Mouse (Mus musculus) megakaryocyte, embryonic 14.5 days (primary cell): ENCODE data around the gene Pkn1. TPM values are rescaled to one million over a fixed set of nuclear protein-coding genes. Genes with fewer than 3 reads are reported as not detected.
A peak's percentile ranks its signal among the peaks of the same experiment; 100 is the strongest.

Source experiments
- H3K27me3 ChIP-seq: replicated peaks from 2 replicates; pipeline ENCODE3; 2012; ENCODE audit warnings: inconsistent platforms
- H3K36me3 ChIP-seq: replicated peaks from 2 replicates; pipeline ENCODE3; 2012; ENCODE audit warnings: low read length, inconsistent platforms, mixed read lengths
- H3K4me1 ChIP-seq: 2 replicates; pipeline ENCODE4 v1.6.1; 2012; ENCODE audit warnings: inconsistent platforms
- H3K4me3 ChIP-seq: replicated peaks from 2 replicates; pipeline ENCODE3; 2012; ENCODE audit warnings: moderate library complexity, mild to moderate bottlenecking, inconsistent platforms
- H3K9me3 ChIP-seq: 2 replicates; pipeline ENCODE4 v1.6.1; 2012; ENCODE audit warnings: inconsistent platforms
- FLI1 ChIP-seq: IDR thresholded peaks from 2 replicates; pipeline ENCODE4 v1.6.1; 2012; ENCODE audit warnings: low read length, inconsistent platforms, mixed read lengths
- GATA1 ChIP-seq: IDR thresholded peaks from 3 replicates; pipeline ENCODE4 v1.6.1; 2012; ENCODE audit warnings: mixed read lengths, low read length, inconsistent platforms, borderline replicate concordance
- polyA plus RNA-seq: library from polyadenylated mRNA; stranded (reverse); fragments of >175 nt; gene quantifications from 2 replicates; pipeline ENCODE4 v1.2.3, GENCODE M21; 2012; ENCODE audit warnings: low replicate concordance; ENCODE audit not compliant: insufficient read depth

Pkn1 gene
- 73.0 and 95.0 TPM in 2 replicates for polyA plus RNA-seq

GRCm38 (mm10) chr8:83698661-83699453 lies at the start of gene Pkn1:
Pkn1 (minus strand) TSS chr8:83699179.
- Histone ChIP-seq H3K4me3 (peak within 1 kb of the TSS; percentile 97), H3K36me3 (peaks cover 5% of the 10 kb centered on the region), H3K9me3 (peaks cover 3% of the 10 kb centered on the region; the same call in 1 of the 2 replicates), H3K27me3 (no peaks in the 10 kb centered on the region), H3K4me1 (peaks cover 65% of the 10 kb centered on the region)
- TF ChIP-seq FLI1 (no peak), GATA1 (no peak)

- peak overlapping the region; percentile 92 for H3K4me3 ChIP-seq
- H3K36me3 ChIP-seq, result no peaks in the 10 kb centered on the region
- H3K27me3 ChIP-seq, result peaks cover 7% of the 10 kb centered on the region
- TF ChIP-seq GATA1 (no peak), FLI1 (no peak)
- H3K4me1 ChIP-seq, result peaks cover 22% of the 10 kb centered on the region
- no peaks in the 10 kb centered on the region for H3K9me3 ChIP-seq
Measured at GRCm38 (mm10) chr8:83748708-83749107, 49.7 kb upstream of the Pkn1 start.

- no peaks in the 10 kb centered on the region for H3K36me3 ChIP-seq
- TF ChIP-seq GATA1, result no peak
- no peak for TF ChIP-seq FLI1
- H3K9me3 ChIP-seq, result no peaks in the 10 kb centered on the region
- peaks cover 24% of the 10 kb centered on the region for H3K4me1 ChIP-seq
- peaks cover 5% of the 10 kb centered on the region for H3K27me3 ChIP-seq
- H3K4me3 ChIP-seq, result peak overlapping the region; percentile 92
Measured at GRCm38 (mm10) chr8:83747661-83748346, 48.8 kb upstream of the Pkn1 start.

GRCm38 (mm10) chr8:83744070-83744469 lies 45.1 kb upstream of the Pkn1 start:
- Histone ChIP-seq H3K27me3 (no peaks in the 10 kb centered on the region), H3K4me3 (no peak overlapping the region), H3K4me1 (peaks cover 58% of the 10 kb centered on the region), H3K9me3 (no peaks in the 10 kb centered on the region), H3K36me3 (no peaks in the 10 kb centered on the region)
- no peak for TF ChIP-seq FLI1
- TF ChIP-seq GATA1, result no peak

GRCm38 (mm10) chr8:83742968-83743367 lies 44.0 kb upstream of the Pkn1 start:
- Histone ChIP-seq H3K4me1 (peaks cover 58% of the 10 kb centered on the region), H3K36me3 (no peaks in the 10 kb centered on the region), H3K4me3 (no peak overlapping the region), H3K27me3 (no peaks in the 10 kb centered on the region), H3K9me3 (no peaks in the 10 kb centered on the region)
- no peak for TF ChIP-seq GATA1
- TF ChIP-seq FLI1, result no peak

GRCm38 (mm10) chr8:83741849-83742655 lies 43.1 kb upstream of the Pkn1 start:
- peak overlapping the region; percentile 94 for H3K4me3 ChIP-seq
- H3K36me3 ChIP-seq, result peaks cover 5% of the 10 kb centered on the region
- peaks cover 60% of the 10 kb centered on the region for H3K4me1 ChIP-seq
- H3K9me3 ChIP-seq, result peaks cover 3% of the 10 kb centered on the region; the same call in 1 of the 2 replicates
- no peaks in the 10 kb centered on the region for H3K27me3 ChIP-seq
- TF ChIP-seq FLI1, result no peak
- no peak for TF ChIP-seq GATA1

GRCm38 (mm10) chr8:83740976-83741741 lies 42.2 kb upstream of the Pkn1 start, which contains the start of gene Adgre5:
Adgre5 (minus strand) TSS chr8:83741326.
- peak within 1 kb of the TSS; percentile 94 for H3K4me3 ChIP-seq
- TF ChIP-seq FLI1 (no peak), GATA1 (no peak)
- H3K36me3 ChIP-seq, result peaks cover 14% of the 10 kb centered on the region
- H3K9me3 ChIP-seq, result peaks cover 8% of the 10 kb centered on the region; the same call in 1 of the 2 replicates
- peaks cover 69% of the 10 kb centered on the region for H3K4me1 ChIP-seq
- H3K27me3 ChIP-seq, result no peaks in the 10 kb centered on the region

GRCm38 (mm10) chr8:83740586-83740975 lies 41.6 kb upstream of the Pkn1 start:
- Histone ChIP-seq H3K4me3 (peak overlapping the region; percentile 94), H3K36me3 (peaks cover 18% of the 10 kb centered on the region), H3K9me3 (peaks cover 8% of the 10 kb centered on the region; the same call in 1 of the 2 replicates), H3K4me1 (peaks cover 73% of the 10 kb centered on the region), H3K27me3 (no peaks in the 10 kb centered on the region)
- TF ChIP-seq FLI1 (no peak), GATA1 (no peak)

GRCm38 (mm10) chr8:83739711-83740468 lies 40.9 kb upstream of the Pkn1 start:
- TF ChIP-seq FLI1, result no peak
- TF ChIP-seq GATA1, result no peak
- Histone ChIP-seq H3K4me1 (peaks cover 79% of the 10 kb centered on the region), H3K4me3 (peak overlapping the region; percentile 94), H3K9me3 (peaks cover 8% of the 10 kb centered on the region; the same call in 1 of the 2 replicates), H3K36me3 (peaks cover 24% of the 10 kb centered on the region), H3K27me3 (no peaks in the 10 kb centered on the region)
